Mouse (Mus musculus) midbrain, postnatal 0 days (tissue): ENCODE results near the gene Dirc2. TPM values are rescaled to one million over a fixed set of nuclear protein-coding genes. Genes with fewer than 3 reads are reported as not detected.

Source experiments
- ATAC-seq: fragments of 200-750 bp; cut with Nextera tagmentation; 2 replicates; pipeline ENCODE4 v1.8.0; 2017; ENCODE audit warnings: moderate number of reproducible peaks, mild to moderate bottlenecking, moderate TSS enrichment, moderate library complexity; ENCODE audit not compliant: low FRiP score
- DNase-seq: peaks from one replicate; pipeline ENCODE4 v3.0.0-alpha.2; 2015; ENCODE audit warnings: low spot score
- H3K27ac ChIP-seq: fragments of 300-500 bp; sonication (generic); 2 replicates; pipeline ENCODE4 v1.5.1; 2014; ENCODE audit warnings: low read depth, mild to moderate bottlenecking, low read length, mixed read lengths
- H3K27me3 ChIP-seq: fragments of 300-500 bp; sonication (generic); 2 replicates; pipeline ENCODE4 v1.6.1; 2014; ENCODE audit warnings: low read length, control low read depth, mixed read lengths; ENCODE audit not compliant: insufficient read depth
- H3K36me3 ChIP-seq: fragments of 300-500 bp; sonication (generic); 2 replicates; pipeline ENCODE4 v1.6.1; 2014; ENCODE audit warnings: low read length, control low read depth, mixed read lengths; ENCODE audit not compliant: insufficient read depth
- H3K4me1 ChIP-seq: fragments of 300-500 bp; sonication (generic); 2 replicates; pipeline ENCODE4 v1.6.1; 2014; ENCODE audit warnings: mild to moderate bottlenecking, control low read depth, antibody characterized with exemption, low read length, mixed read lengths; ENCODE audit not compliant: insufficient read depth
- H3K4me2 ChIP-seq: fragments of 300-500 bp; sonication (generic); 2 replicates; pipeline ENCODE4 v1.6.1; 2014; ENCODE audit warnings: low read depth, mild to moderate bottlenecking, low read length, mixed read lengths; ENCODE audit not compliant: poor library complexity, severe bottlenecking
- H3K4me3 ChIP-seq: fragments of 300-500 bp; sonication (generic); 2 replicates; pipeline ENCODE4 v1.5.1; 2014; ENCODE audit warnings: low read depth, mild to moderate bottlenecking, low read length, moderate library complexity
- H3K9ac ChIP-seq: fragments of 300-500 bp; sonication (generic); replicated peaks from 2 replicates; pipeline ENCODE4 v1.6.1; 2014; ENCODE audit warnings: mild to moderate bottlenecking, low read length, moderate library complexity, mixed read lengths; ENCODE audit not compliant: poor library complexity, severe bottlenecking
- H3K9me3 ChIP-seq: fragments of 300-500 bp; sonication (generic); 2 replicates; pipeline ENCODE4 v1.6.1; 2016; ENCODE audit warnings: low read length, control low read depth
- CTCF ChIP-seq: IDR thresholded peaks from 2 replicates; pipeline ENCODE4 v1.5.1; 2016; ENCODE audit warnings: antibody characterized with exemption, mild to moderate bottlenecking
- WGBS: fragments of 180-500 bp; shearing (Covaris S2); extraction: QIAGEN DNeasy Blood & Tissue Kit; methylation state at CpG from one replicate; pipeline ENCODE4 v1.1.7; 2014; 5-methylcytosine and 5-hydroxymethylcytosine counted together
- polyA plus RNA-seq: library from polyadenylated mRNA; unstranded; fragments of >200 nt; fragmentation: Nextera tagmentation; extraction: Ambion mirVana; gene quantifications from 2 replicates; pipeline ENCODE4 v1.2.1, GENCODE M21; 2015
- total RNA-seq: library from RNA; depleted of rRNA; stranded (reverse); fragments of >200 nt; gene quantifications from 2 replicates; pipeline ENCODE4 v1.2.3, GENCODE M21; 2014

The Dirc2 gene
- total and polyA plus RNA-seq, 2 experiments from 2014 or later, result 35.2 to 87.8 TPM

DNA sequence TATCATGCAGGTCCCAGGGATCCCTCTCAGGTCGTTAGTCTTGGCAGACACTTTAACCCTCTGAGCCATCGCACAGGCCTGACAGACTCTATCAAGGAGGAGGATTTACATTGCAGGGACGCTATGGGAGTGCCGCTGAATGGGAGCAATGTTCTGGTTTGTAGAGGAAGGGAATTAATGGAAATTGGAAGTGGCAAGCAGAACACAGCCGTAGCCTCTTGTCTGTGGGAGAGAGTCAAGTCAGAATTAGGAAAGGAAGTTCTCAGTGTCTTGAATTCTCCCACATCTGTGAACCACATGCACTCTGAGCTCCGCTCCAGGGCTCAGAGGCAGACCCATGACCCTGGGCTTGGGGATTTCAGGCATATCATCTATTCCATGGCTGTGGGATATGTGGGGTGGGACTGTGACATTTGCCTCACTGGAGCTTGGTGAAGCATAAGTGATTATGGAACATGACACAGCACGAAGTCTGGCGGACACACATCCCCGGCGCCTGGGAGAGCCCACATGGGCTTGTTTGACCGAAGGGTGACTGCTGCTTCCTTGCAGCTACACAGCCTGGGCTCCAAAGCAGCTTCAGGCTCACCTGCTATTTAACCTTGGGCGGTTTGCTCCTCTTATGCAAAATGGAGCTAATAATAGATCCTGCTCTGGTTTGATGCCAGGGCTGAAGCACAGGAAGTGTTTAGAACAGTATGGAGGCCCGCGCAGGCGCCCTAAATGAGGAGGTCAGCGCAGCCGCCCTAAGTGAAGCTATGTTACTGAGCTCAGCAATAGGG, 87.6 kb downstream of the Dirc2 start:
- H3K4me1 ChIP-seq, result peaks cover 8% of the 10 kb centered on the region
- no peak for DNase-seq
- no peak overlapping the region for H3K9ac ChIP-seq
- H3K9me3 ChIP-seq, result no peaks in the 10 kb centered on the region
- no peak overlapping the region for H3K27ac ChIP-seq
- 38% methylated on average over 17 of the region's 17 CpGs for WGBS
- TF ChIP-seq CTCF, result no peak
- peak; percentile 62; the same call in 1 of the 2 replicates for ATAC-seq
- no peaks in the 10 kb centered on the region for H3K36me3 ChIP-seq
- no peaks in the 10 kb centered on the region for H3K27me3 ChIP-seq
- H3K4me3 ChIP-seq, result no peak overlapping the region
- no peak overlapping the region for H3K4me2 ChIP-seq

- TF ChIP-seq CTCF, result no peak
- 36% methylated on average over 3 of the region's 3 CpGs for whole genome bisulfite sequencing
- no peaks in the 10 kb centered on the region for H3K9me3 ChIP-seq
- no peak for DNase-seq
- ATAC-seq, result no peak
- H3K4me3 ChIP-seq, result no peak overlapping the region
- no peak overlapping the region for H3K27ac ChIP-seq
- no peaks in the 10 kb centered on the region for H3K27me3 ChIP-seq
- no peak overlapping the region for H3K4me2 ChIP-seq
- H3K4me1 ChIP-seq, result peaks cover 7% of the 10 kb centered on the region; the same call in 1 of the 2 replicates
- no peak overlapping the region for H3K9ac ChIP-seq
- no peaks in the 10 kb centered on the region for H3K36me3 ChIP-seq
Observed at GRCm38 (mm10) chr16:35678476-35678875, 90.7 kb downstream of the Dirc2 start.

DNA sequence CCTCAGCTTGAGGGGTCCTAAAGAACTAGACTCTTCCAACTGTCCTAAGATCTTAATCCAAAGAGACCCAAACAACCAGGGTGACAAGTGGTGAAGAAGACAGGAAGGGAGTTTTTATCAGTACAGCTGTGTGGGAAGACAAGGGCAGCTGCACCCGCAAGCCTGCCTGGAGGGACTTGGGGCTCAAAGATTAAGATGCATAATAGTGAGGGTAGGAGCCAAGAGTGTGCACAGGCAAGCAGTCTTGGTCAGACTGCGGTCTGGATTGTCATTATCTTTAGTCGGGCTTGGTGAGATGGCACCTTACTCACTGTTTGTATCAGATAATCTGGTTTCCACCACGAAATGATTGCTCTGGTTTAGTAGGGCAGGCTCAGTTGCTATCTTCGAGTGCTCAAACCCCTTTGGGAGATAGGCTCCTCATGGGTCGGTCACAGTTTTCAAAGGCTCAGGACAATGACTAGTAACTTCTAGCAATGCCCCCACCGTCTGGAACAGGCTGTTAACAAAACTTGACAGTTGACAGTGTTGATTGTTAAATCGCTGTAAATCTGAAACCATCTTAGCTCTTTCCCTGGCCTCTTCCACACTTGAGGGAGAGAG, 91.5 kb downstream of the Dirc2 start:
- H3K4me3 ChIP-seq, result no peak overlapping the region
- TF ChIP-seq CTCF, result no peak
- H3K27me3 ChIP-seq, result no peaks in the 10 kb centered on the region
- H3K4me1 ChIP-seq, result peaks cover 7% of the 10 kb centered on the region; the same call in 1 of the 2 replicates
- no peaks in the 10 kb centered on the region for H3K36me3 ChIP-seq
- WGBS, result 54% methylated on average over 8 of the region's 8 CpGs
- no peak overlapping the region for H3K27ac ChIP-seq
- H3K9ac ChIP-seq, result no peak overlapping the region
- H3K4me2 ChIP-seq, result no peak overlapping the region
- DNase-seq (no peak), ATAC-seq (no peak)
- H3K9me3 ChIP-seq, result no peaks in the 10 kb centered on the region

DNA sequence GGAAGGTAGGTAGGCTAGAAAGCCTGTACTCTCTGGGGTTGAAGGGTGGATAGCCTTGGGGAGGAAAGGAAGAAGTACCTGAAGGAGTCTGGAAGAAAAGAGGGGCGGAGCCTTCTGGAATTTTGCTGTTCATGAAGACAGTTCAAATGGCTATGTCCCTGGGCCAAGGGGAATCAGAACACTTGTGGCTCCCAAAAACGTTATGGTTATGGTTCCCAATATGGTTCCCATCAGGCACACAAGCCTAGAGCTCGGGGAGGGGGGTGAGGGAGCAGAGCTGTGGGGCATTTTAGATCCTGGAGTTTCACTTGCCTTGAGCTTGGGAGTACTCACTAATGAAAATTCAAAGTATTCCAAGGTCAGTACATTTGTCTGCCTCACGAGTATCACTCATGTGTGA, 104.3 kb downstream of the Dirc2 start:
- H3K9ac ChIP-seq, result no peak overlapping the region
- H3K4me3 ChIP-seq, result no peak overlapping the region
- 91% methylated on average over 4 of the region's 4 CpGs for WGBS
- no peaks in the 10 kb centered on the region for H3K36me3 ChIP-seq
- H3K27ac ChIP-seq, result no peak overlapping the region
- H3K27me3 ChIP-seq, result no peaks in the 10 kb centered on the region
- no peak overlapping the region for H3K4me2 ChIP-seq
- H3K9me3 ChIP-seq, result no peaks in the 10 kb centered on the region
- H3K4me1 ChIP-seq, result no peaks in the 10 kb centered on the region
- no peak for TF ChIP-seq CTCF
- no peak for ATAC-seq
- no peak for DNase-seq

DNA sequence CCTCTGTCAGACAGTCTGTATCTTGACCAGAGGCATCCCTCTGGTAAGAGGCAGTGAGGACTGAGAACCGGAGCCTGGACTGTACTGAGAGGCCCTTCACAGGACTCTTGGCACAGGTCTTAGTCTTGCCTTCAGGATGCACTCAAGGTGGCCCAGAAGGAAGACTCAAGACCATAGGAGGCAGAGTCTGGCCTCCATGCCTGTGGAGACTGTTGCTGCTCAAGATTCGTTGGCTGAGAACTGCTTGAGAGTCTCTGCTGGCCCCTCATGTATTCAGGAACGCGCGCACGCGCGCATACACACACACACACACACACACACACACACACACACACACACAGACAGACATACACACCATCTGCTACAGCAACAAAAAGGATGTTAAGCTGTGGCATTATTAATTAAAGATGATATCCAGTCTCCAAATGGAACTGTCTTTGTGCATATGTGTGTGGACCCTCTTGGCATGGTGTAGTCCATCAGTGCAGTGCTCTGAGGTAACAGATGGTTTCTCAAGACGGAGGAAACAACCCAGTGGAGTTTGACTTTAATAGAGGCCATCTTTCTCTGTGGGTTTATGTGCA, 105.2 kb downstream of the Dirc2 start:
- Histone ChIP-seq H3K4me2 (no peak overlapping the region), H3K4me1 (no peaks in the 10 kb centered on the region), H3K27ac (no peak overlapping the region), H3K27me3 (no peaks in the 10 kb centered on the region), H3K4me3 (no peak overlapping the region), H3K36me3 (no peaks in the 10 kb centered on the region), H3K9ac (no peak overlapping the region), H3K9me3 (no peaks in the 10 kb centered on the region)
- DNase-seq (peak; percentile 22), ATAC-seq (no peak)
- WGBS, result 88% methylated on average over 9 of the region's 9 CpGs
- no peak for TF ChIP-seq CTCF

DNA sequence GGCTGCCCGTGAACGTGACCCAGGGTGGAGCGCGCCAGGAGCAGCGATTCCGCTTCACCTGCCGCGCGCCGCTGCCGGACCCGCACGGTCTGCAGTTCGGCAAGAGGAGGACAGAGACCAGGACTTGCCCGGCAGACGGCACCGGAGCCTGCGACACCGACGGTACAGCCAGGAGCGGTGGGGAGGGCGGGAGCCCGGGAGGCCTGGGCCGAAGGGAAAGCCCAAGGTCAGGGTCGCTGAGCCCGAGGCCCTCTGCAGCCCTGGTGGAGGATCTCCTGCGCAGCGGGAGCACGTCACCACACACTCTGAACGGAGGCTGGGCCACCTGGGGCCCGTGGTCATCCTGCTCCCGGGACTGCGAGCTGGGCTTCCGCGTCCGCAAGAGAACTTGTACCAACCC, 108.9 kb downstream of the Dirc2 start:
- Histone ChIP-seq H3K4me1 (no peaks in the 10 kb centered on the region), H3K4me2 (peak overlapping the region; percentile 32), H3K9me3 (no peaks in the 10 kb centered on the region), H3K4me3 (peak overlapping the region; percentile 15; the same call in 1 of the 2 replicates), H3K9ac (no peak overlapping the region), H3K27me3 (no peaks in the 10 kb centered on the region), H3K36me3 (no peaks in the 10 kb centered on the region), H3K27ac (no peak overlapping the region)
- 36% methylated on average over 36 of the region's 36 CpGs for WGBS
- no peak for TF ChIP-seq CTCF
- ATAC-seq (no peak), DNase-seq (no peak)
